Mouse (Mus musculus) cerebellum, postnatal 25 days (tissue): ENCODE measurements around the gene Fhit.

ENCODE experiments used
- DNase-seq, 2 experiments: peaks; one replicate each; pipeline ENCODE4 v3.0.0; 2021; ENCODE audit warnings: mixed read lengths in 2 of 2

The Fhit gene

GRCm38 (mm10) chr14:9658445-9658844 is 1503.4 kb downstream of the Fhit start:
- DNase-seq = no peak

- DNase-seq = peak; percentile 59 to 69
These were observed 1510.4 kb downstream of the Fhit start for GRCm38 (mm10) chr14:9651417-9651816.

GRCm38 (mm10) chr14:9648416-9648815 is 1513.4 kb downstream of the Fhit start:
- no peak for DNase-seq

- DNase-seq = no peak
These were observed 1515.6 kb downstream of the Fhit start for GRCm38 (mm10) chr14:9646233-9646632.

- no peak for DNase-seq
These were observed 1517.3 kb downstream of the Fhit start for GRCm38 (mm10) chr14:9644216-9645166.

DNA sequence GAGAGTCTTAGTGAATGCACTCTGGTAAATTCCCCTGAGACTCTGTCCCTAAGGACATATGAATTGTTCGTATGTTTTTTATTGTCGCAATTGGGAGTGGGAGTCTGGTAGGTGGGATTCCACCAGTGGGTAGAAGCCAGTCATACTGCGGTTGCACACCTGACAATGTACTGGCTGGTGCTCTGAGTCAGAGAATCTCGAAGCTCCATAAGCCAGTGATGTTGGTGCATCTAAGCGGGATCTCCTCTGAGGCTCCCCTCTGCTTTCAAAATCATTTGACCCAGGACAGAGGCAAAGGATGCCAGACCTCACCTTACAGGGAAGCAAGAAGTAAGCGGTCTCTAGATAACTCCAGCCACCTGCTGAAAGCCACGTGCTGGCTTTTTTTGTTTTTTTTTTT is 1518.1 kb downstream of the Fhit start:
- DNase-seq = no peak

- no peak for DNase-seq
These were observed 1519.2 kb downstream of the Fhit start for GRCm38 (mm10) chr14:9642628-9643027.

- no peak for DNase-seq
These were observed 1519.8 kb downstream of the Fhit start for GRCm38 (mm10) chr14:9642068-9642467.

- DNase-seq = no peak
These were observed 1527.4 kb downstream of the Fhit start for GRCm38 (mm10) chr14:9634247-9634991.

DNA sequence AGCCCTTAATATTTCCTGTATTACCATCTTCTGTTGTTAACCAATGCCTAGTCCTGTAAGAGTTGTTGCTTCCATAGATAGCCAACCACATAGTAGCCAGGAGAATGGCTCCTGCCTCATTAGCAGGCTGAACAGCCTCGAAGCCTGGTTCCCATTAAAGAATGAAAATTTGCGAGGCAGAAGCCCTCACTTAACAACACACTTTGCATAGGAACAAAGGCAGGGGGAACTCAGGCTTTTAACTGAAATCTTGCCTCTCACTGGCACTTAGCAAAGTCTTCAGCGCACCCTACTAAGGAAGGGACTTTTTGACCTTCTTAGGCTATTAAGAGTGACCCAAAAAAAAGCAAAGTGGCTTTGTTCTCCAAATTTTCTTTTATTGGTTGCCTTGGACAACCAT is 1529.3 kb downstream of the Fhit start:
- DNase-seq = no peak

GRCm38 (mm10) chr14:9623219-9624043 is 1538.4 kb downstream of the Fhit start:
- no peak for DNase-seq

DNA sequence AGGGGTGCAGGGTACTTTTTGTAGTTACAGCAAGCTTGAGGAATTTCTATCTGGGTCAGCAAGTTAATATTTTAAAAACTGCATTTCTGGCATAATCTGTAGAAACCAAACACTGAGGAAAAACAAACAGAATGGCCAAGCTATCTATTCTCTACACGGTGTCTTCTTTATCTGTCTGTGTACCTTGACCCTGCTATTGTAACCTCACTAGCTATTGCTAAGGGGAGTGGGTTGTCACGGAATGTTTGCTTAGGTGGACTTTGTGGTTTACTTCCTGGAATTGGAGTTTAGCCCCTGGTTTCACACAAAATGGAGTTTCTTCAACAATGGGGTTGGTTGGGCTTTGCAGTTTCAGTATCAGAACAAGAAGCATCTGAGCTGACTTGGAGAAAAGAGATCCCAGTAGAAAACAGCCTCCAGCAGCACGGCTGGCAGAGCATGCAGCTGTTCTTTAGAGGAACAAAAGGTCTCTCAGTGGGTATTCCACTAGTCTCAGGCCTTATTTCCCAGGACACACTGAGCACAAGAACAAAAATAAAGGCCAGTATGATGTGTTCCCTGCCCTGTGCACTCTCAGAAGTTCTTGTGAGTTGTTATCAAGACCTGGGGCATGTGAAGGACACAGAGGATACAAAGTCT is 1540.8 kb downstream of the Fhit start:
- DNase-seq = no peak

GRCm38 (mm10) chr14:9619840-9620239 is 1542.0 kb downstream of the Fhit start:
- no peak for DNase-seq

DNA sequence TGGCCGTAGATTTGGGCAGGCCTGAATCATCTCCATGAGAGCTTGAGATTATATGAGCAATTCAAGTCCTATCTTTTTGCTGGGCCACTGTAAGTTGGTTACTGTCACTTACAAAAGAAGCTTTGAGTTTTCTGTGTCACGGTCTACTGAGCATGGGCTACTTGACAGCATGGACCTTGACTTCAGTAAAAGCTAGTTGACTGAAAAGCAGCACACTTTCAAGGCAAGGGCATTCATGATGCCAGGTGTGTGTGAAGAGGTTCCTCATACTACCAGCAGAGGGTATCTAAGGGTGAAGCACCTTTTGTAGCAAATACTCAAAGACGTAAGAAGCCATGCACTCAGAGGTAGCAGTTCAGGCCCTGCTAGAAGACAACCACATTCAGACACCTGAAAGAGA is 1548.7 kb downstream of the Fhit start:
- no peak for DNase-seq

DNA sequence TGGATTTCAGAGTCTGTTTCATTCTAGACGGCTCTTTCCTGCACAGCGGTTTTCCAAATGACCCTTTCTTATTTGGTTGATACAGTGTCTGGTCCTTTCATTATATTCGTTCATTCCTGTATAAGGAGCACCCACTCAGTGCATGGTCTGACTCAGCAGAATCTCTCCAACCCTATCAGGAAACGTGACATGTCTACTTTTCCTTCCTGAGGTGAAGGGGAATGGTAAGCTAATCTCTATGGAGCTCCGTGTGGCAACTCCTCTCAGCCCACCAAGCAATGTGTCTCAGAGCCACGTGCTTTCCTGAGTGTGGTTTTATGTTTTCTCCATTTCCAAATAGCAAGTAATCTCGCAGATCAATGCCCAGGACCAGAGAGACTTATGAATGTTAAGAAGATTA is 1552.7 kb downstream of the Fhit start:
- no peak for DNase-seq

- DNase-seq = peak in 1 of 2 experiments; percentile 24
These were observed 1555.1 kb downstream of the Fhit start for GRCm38 (mm10) chr14:9606584-9607377.

DNA sequence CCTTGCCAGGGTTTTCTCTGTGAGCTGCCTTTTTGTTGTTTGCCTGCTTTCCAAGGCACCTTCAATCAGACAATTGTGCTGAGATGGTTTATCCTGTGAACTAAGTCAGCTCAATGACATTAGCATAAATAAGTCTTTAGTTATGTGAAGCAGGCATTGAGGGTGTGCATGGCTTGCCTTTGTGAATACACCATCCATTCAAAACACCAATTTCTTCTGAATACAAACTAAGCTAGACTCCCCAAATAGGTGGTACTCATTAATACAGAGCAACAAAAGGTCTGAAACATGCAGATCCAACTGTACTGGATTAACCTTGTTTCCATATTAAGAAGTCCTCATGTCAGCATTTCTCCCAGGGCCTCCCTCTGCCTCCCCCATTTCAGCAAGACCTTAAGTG is 1561.6 kb downstream of the Fhit start:
- DNase-seq = no peak

DNA sequence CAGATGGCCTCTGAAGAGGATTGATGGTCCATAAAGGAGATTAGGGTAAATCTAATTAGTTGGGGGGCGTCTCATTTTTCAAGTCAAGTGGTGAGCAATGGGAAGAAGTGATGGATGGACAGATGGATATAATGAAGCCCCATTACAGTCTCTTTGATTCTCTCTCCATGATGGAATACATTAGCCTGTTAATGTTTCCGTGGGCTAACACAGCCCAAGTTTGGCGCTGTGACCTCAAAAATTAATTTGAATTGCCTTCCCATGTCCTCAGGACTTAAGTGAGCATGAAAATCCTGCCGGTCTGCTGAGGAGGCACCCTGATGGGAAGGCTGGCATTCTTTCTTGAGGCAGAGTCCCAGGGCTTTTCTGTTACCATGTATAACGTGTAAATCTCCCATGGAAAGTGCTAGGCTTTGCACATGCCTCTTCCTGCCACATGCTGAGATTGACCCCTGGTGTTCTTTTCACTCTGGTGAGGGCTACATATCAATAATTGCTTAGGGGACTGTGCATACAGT is 1564.3 kb downstream of the Fhit start:
- DNase-seq = peak in 1 of 2 experiments; percentile 20

DNA sequence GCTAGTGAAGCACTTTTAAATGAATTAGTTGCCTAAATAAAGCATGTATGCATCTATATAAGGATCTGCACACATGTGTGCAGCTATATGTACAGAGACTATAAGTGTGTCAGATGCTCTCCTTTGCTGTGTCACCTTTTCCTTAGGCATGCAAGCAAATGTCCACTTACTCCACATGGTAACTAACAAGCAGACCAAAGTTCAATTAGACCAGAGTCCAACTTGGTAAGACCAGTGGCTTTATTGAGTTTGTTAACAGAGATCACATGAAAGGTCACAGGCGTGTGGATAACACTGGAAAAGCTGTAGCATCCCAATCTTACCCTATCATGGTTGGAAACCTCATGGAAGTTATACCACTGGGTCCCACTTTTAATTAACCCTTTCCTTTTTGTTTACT is 1572.7 kb downstream of the Fhit start:
- DNase-seq = no peak

GRCm38 (mm10) chr14:9587900-9588299 is 1573.9 kb downstream of the Fhit start:
- no peak for DNase-seq
